Comparison of ENCODE assay signal across 8 mouse cellular contexts in genomic region chr9:119340909-119341816, GRCm38 (mm10). TPM values are rescaled to one million over a fixed set of nuclear protein-coding genes. Genes with fewer than 3 reads are reported as not detected.
DNase-seq lines count a peak whose midpoint lies in the region; ATAC-seq and TF ChIP-seq lines count a peak whose summit lies in the region.

Gene Myd88 (minus strand): TSS chr9:119341411.

- peak; percentile 92 for ATAC-seq in common myeloid progenitor, adult 5-6 weeks (replicated peaks; ENCODE audit: low read depth, poor library complexity, severe bottlenecking)
- peak; percentile 98 for ATAC-seq in hindbrain, postnatal 0 days
- ATAC-seq in megakaryocyte, adult 5-6 weeks (ENCODE audit: poor library complexity, severe bottlenecking) = peak; percentile 80

- H3K36me3 ChIP-seq in hindbrain, postnatal 0 days (ENCODE audit: insufficient read depth, low read length) = peaks cover 18% of the 10 kb centered on the region; the same call in 1 of the 2 replicates

- no peaks in the 10 kb centered on the region for H3K9me3 ChIP-seq in hindbrain, postnatal 0 days (ENCODE audit: low read length)

- peak within 1 kb of the TSS; percentile 99 for H3K27ac ChIP-seq in gastrocnemius, adult 2 months
- peak within 1 kb of the TSS; percentile 88 for H3K27ac ChIP-seq in hindbrain, postnatal 0 days
- H3K27ac ChIP-seq in left cerebral cortex, adult 2 months = peak within 1 kb of the TSS; percentile 88

- no peak for TF ChIP-seq CTCF in gastrocnemius, adult 2 months (IDR thresholded peaks at IDR 0.05)
- TF ChIP-seq CTCF in hindbrain, postnatal 0 days (IDR thresholded peaks at IDR 0.05; ENCODE audit: low read depth) = no peak
- no peak for TF ChIP-seq CTCF in left cerebral cortex, adult 2 months (IDR thresholded peaks at IDR 0.05)

- intact Hi-C loops in gastrocnemius, adult 2 months (cut with DNase I) = loop anchor here (2.0 kb wide), 1 partner anchor 18 kb away; the partner anchor contains the start of gene Oxsr1
- intact Hi-C loops in left cerebral cortex, adult 2 months (cut with DNase I) = loop anchor here (1.0 to 5.0 kb wide), 2 partner anchors 19 to 61 kb away; partner anchors contain the start of genes Acvr2b and Oxsr1

- H3K4me3 ChIP-seq in gastrocnemius, adult 2 months = peak within 1 kb of the TSS; percentile 84
- H3K4me3 ChIP-seq in hindbrain, postnatal 0 days (ENCODE audit: low read length) = peak within 1 kb of the TSS; percentile 64
- H3K4me3 ChIP-seq in left cerebral cortex, adult 2 months = peak within 1 kb of the TSS; percentile 79

- H3K4me2 ChIP-seq in hindbrain, postnatal 0 days (ENCODE audit: low read depth, low read length) = peak within 1 kb of the TSS; percentile 74

- no peaks in the 10 kb centered on the region for H3K27me3 ChIP-seq in hindbrain, postnatal 0 days (ENCODE audit: insufficient read depth, low read length)

- peaks cover 13% of the 10 kb centered on the region for H3K4me1 ChIP-seq in hindbrain, postnatal 0 days (ENCODE audit: insufficient read depth, low read length)

- peak within 1 kb of the TSS; percentile 64 for H3K9ac ChIP-seq in hindbrain, postnatal 0 days (replicated peaks; ENCODE audit: low read length)

- under 1% methylated on average over 68 of the region's 68 CpGs for WGBS in hindbrain, postnatal 0 days

- DNase-seq in ZHBTc4 (ENCODE audit: low read depth, low spot score) = peak; percentile 100
- peak; percentile 97 for DNase-seq in gastrocnemius, adult 2 months
- DNase-seq in hindbrain, postnatal 0 days (ENCODE audit: low spot score) = peak; percentile 94
- DNase-seq in left cerebral cortex, adult 2 months (ENCODE audit: extremely low spot score in 1 of 2, low spot score in 2 of 2) = peak; percentile 89 to 93
- peak; percentile 96 to 97 for DNase-seq in right cerebral cortex, adult 2 months (ENCODE audit: low spot score in 2 of 2)
- DNase-seq in urinary bladder, postnatal 14 days (ENCODE audit: low spot score) = peak; percentile 98

RNA-seq across cellular contexts. Expression of gene Myd88, which starts in this region (rescaled TPM):
- 13.9 and 18.7 TPM in 2 replicates for total RNA-seq in common myeloid progenitor, adult 5-6 weeks (2017)
- total RNA-seq in gastrocnemius, adult 2 months (2021) = 1 to 10 TPM; 4.3 to 5.0 TPM
- total RNA-seq in hindbrain, postnatal 0 days (2014; rRNA removed) = 3.8 and 3.9 TPM in 2 replicates
- 5.2 and 6.1 TPM in 2 replicates for polyA plus RNA-seq in hindbrain, postnatal 0 days (2015; fragmentation: Nextera tagmentation; extraction: Ambion mirVana)
- 1 to 10 TPM; 4.6 to 5.5 TPM for total RNA-seq in left cerebral cortex, adult 2 months (2021)
- 91.9 and 92.2 TPM in 2 replicates for total RNA-seq in megakaryocyte, adult 5-6 weeks (2015)
- 61.1 and 62.7 TPM in 2 replicates for total RNA-seq in megakaryocyte, adult 5-6 weeks (2017)

Comparison
In these comparisons a context has a peak if more than half of its experiments do, and no peak if none do; other contexts are left out.
1. Peak in every context shown above with its lines: DNase-seq, ATAC-seq, H3K4me3 ChIP-seq and H3K27ac ChIP-seq.